Mouse (Mus musculus) myocyte (in vitro differentiated cells): ENCODE data around the gene Fam217b. TPM values are rescaled to one million over a fixed set of nuclear protein-coding genes. Genes with fewer than 3 reads are reported as not detected.
A peak's percentile ranks its signal among the peaks of the same experiment; 100 is the strongest.

Experiments used
- H3K27me3 ChIP-seq: one replicate; pipeline ENCODE4 v1.6.1; 2011; ENCODE audit not compliant: control insufficient read depth, insufficient read depth, insufficient read length
- H3K36me3 ChIP-seq: one replicate; pipeline ENCODE4 v1.6.1; 2011; ENCODE audit not compliant: control insufficient read depth, insufficient read depth
- H3K4me2 ChIP-seq: one replicate; pipeline ENCODE4 v1.6.1; 2011; ENCODE audit warnings: low read depth, control low read depth
- H3K4me3 ChIP-seq: one replicate; pipeline ENCODE4 v1.5.1; 2011; ENCODE audit warnings: mild to moderate bottlenecking, control low read depth, moderate library complexity
- H3K79me2 ChIP-seq: one replicate; pipeline ENCODE4 v1.6.1; 2011; ENCODE audit not compliant: control insufficient read depth, insufficient read depth
- H3ac ChIP-seq: one replicate; pipeline ENCODE4 v1.6.1; 2011; ENCODE audit not compliant: control insufficient read depth, insufficient read length
- CEBPB ChIP-seq: IDR thresholded peaks from 2 replicates; pipeline ENCODE4 v1.6.1; 2011; ENCODE audit warnings: mild to moderate bottlenecking, moderate library complexity; ENCODE audit not compliant: poor library complexity, insufficient read depth, severe bottlenecking
- E2F4 ChIP-seq: IDR thresholded peaks from one replicate; pipeline ENCODE4 v1.6.1; 2011; ENCODE audit warnings: mild to moderate bottlenecking, control low read depth, moderate library complexity; ENCODE audit not compliant: insufficient read depth
- MAX ChIP-seq: IDR thresholded peaks from one replicate; pipeline ENCODE4 v1.6.1; 2011; ENCODE audit warnings: low read depth, mild to moderate bottlenecking, control low read depth
- MYOD1 ChIP-seq, 3 experiments: IDR thresholded peaks; one replicate each; pipeline ENCODE4 v1.6.1; 2011; ENCODE audit warnings: control low read depth in 2 of 3, low read depth in 2 of 3, mild to moderate bottlenecking in 2 of 3, moderate library complexity in 1 of 3; ENCODE audit not compliant: insufficient read length in 2 of 3, control insufficient read depth in 1 of 3
- MYOG ChIP-seq, 3 experiments: IDR thresholded peaks; one replicate each; pipeline ENCODE4 v1.6.1; 2011; ENCODE audit warnings: control low read depth in 2 of 3, low read depth in 2 of 3, mild to moderate bottlenecking in 2 of 3; ENCODE audit not compliant: insufficient read length in 2 of 3, control insufficient read depth in 1 of 3, insufficient read depth in 1 of 3
- POLR2A ChIP-seq: IDR thresholded peaks from one replicate; pipeline ENCODE4 v1.6.1; 2011; ENCODE audit warnings: low read depth, mild to moderate bottlenecking, control low read depth, moderate library complexity; ENCODE audit not compliant: insufficient read length
- POLR2AphosphoS2 ChIP-seq: IDR thresholded peaks from one replicate; pipeline ENCODE4 v1.6.1; 2011; ENCODE audit warnings: low read depth, control low read depth; ENCODE audit not compliant: insufficient read length
- REST ChIP-seq: IDR thresholded peaks from one replicate; pipeline ENCODE4 v1.6.1; 2011; ENCODE audit warnings: mild to moderate bottlenecking, control low read depth, moderate library complexity; ENCODE audit not compliant: insufficient read depth, insufficient read length
- SRF ChIP-seq: IDR thresholded peaks from one replicate; pipeline ENCODE4 v1.6.1; 2011; ENCODE audit warnings: low read depth; ENCODE audit not compliant: control insufficient read depth, insufficient read length
- TCF12 ChIP-seq: IDR thresholded peaks from one replicate; pipeline ENCODE4 v1.6.1; 2011; ENCODE audit warnings: mild to moderate bottlenecking, control low read depth; ENCODE audit not compliant: poor library complexity, insufficient read depth, severe bottlenecking
- TCF3 ChIP-seq: IDR thresholded peaks from one replicate; pipeline ENCODE4 v1.6.1; 2011; ENCODE audit warnings: low read depth, control low read depth; ENCODE audit not compliant: insufficient read length
- USF1 ChIP-seq: IDR thresholded peaks from one replicate; pipeline ENCODE4 v1.6.1; 2011; ENCODE audit warnings: low read depth, mild to moderate bottlenecking, control low read depth, moderate library complexity
- polyA plus RNA-seq: library from polyadenylated mRNA; unstranded; fragments of >200 nt; fragmentation: generic; extraction: Trizol; gene quantifications from one replicate; pipeline ENCODE4 v1.2.1, GENCODE M21; 2012; ENCODE audit warnings: missing spikeins

The Fam217b gene
- 0.01 TPM for polyA plus RNA-seq

DNA sequence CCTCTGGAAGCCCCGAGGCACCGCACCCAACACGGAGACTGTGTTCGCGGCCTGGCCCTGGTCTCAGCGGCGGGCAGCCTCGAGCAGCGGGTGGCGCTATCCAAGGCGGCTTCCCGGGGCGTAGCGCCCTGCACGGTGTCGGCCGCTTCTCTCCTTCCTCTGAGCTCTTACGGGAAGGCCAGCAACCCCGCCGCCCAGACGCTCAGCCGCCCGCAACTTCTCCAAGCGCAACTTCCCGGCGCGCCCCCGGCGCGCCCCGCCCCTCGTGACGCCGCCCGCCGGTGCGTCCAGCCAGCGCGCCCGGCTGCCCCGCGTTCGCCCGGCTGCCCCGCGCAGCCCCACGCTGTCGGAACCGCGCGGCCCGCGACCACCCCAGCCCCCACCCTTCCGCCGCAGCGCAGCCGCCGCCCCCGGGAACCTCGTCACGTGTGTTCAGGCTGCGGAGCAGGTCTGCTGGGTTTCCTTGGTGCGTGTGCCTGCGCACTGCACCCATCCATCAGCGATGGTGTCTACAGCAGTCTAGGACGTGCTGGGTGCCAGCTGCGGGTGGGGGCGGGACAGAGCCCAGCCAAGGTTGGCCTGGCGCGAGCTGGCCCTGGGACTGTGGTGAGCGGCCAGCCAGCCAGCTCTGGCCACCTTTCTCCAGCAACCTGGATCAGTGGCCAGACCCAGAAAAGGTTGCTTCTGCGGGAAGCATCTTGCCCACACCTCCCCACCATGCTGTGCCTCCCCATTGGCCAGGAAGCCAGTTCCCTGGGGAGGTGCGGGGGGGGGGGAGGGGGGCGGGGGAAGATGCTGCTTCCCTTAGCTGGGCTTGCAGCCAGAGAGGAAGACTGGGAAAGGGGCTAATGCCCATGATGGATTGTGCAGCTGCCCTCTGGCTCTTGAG lies at the start of gene Fam217b, which contains the start of gene Ppp1r3d:
Gene Fam217b (plus strand): TSS at position 264 of the 889 bp plus-strand sequence.
Gene Ppp1r3d (minus strand): TSS at position 212 of the 889 bp plus-strand sequence.
- no peak for TF ChIP-seq SRF
- no peaks in the 10 kb centered on the region for H3K36me3 ChIP-seq
- H3K27me3 ChIP-seq, result no peaks in the 10 kb centered on the region

DNA sequence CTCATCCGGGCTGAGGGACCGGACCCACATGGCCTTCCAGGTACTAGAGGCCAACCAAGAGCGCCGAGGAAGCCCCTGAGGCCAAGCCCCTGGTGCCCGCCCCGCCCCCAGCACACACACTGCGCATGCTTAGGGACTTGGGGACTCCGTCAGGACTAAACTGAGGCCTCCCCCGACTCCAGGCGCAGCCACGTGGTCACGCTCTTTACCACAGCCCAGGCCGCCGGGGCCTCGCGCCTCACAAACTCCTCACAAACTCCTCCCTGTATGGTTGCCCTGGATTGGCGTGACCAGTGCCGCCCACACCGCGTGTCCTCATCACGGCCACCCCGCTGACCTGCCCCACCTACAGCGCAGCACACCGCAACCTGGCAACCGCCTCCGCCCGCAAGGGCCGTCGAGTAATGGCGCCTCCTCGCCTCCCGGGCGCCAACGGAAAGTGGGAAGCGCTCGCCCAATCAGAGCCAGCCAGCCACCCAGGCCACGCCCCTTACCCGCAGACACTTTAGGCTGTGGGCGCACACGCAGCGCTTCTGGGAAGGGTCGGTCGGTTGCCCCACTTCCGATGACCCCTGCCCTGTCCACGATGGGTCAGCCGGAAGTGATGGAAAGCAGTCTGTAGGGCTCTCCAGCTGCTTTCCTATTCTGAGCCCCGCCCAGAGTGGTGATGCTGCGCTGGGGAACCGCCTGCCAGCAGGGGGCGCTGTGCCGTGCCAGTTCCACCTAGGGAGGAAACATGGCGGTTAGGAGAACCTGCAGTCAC lies 7.1 kb upstream of the Fam217b start, which contains the start of gene Sycp2:
Gene Sycp2 (minus strand): TSS at position 633 of the 763 bp plus-strand sequence.
- Histone ChIP-seq H3K27me3 (no peaks in the 10 kb centered on the region), H3ac (no peak within 1 kb of the TSS), H3K36me3 (no peaks in the 10 kb centered on the region), H3K4me2 (no peak within 1 kb of the TSS), H3K79me2 (no peaks in the 10 kb centered on the region), H3K4me3 (no peak within 1 kb of the TSS)
- TF ChIP-seq E2F4, result no peak
- no peak for TF ChIP-seq MAX
- no peak for TF ChIP-seq MYOG (IDR thresholded peaks at IDR 0.05; ENCODE audit: control insufficient read depth in 1 of 3, insufficient read depth in 1 of 3, insufficient read length in 2 of 3, low read depth in 2 of 3)
- TF ChIP-seq MYOD1 (IDR thresholded peaks at IDR 0.05; ENCODE audit: control insufficient read depth in 1 of 3, insufficient read length in 2 of 3, low read depth in 2 of 3), result no peak
- TF ChIP-seq TCF12, result no peak
- no peak for TF ChIP-seq TCF3
- no peak for TF ChIP-seq SRF
- no peak for TF ChIP-seq CEBPB

More for the DNA sequence above, at the start of gene Fam217b, which contains the start of gene Ppp1r3d:
- no peak within 1 kb of the TSS for H3K4me3 ChIP-seq
- no peak within 1 kb of the TSS for H3ac ChIP-seq
- no peak within 1 kb of the TSS for H3K4me2 ChIP-seq
- no peaks in the 10 kb centered on the region for H3K79me2 ChIP-seq

DNA sequence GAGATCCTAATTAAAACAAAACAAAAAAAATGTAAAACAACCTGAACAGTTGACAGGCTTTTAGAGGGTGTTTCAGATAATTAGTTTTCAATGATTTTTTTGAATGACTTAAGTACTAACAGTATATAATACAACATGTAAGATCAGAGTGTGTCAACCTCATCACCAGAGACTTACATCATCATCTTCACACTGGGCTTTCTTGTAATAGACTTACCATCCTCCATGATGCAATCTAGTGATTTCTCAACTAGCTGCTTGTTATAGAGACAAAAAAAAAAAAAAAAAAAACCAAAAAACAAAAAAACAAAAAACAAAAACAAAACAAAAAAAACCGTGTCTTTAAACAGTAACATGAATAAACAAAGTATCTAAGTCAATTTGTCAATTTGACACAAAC lies 5.3 kb upstream of the Fam217b start:
- Histone ChIP-seq H3K36me3 (no peaks in the 10 kb centered on the region), H3K4me2 (no peak overlapping the region), H3K27me3 (no peaks in the 10 kb centered on the region), H3ac (no peak overlapping the region), H3K4me3 (no peak overlapping the region), H3K79me2 (no peaks in the 10 kb centered on the region)
- no peak for TF ChIP-seq REST
- no peak for TF ChIP-seq MAX
- no peak for TF ChIP-seq TCF12
- no peak for TF ChIP-seq POLR2AphosphoS2
- TF ChIP-seq POLR2A, result no peak
- TF ChIP-seq MYOD1 (IDR thresholded peaks at IDR 0.05; ENCODE audit: control insufficient read depth in 1 of 3, insufficient read length in 2 of 3, low read depth in 2 of 3), result no peak
- no peak for TF ChIP-seq TCF3
- no peak for TF ChIP-seq USF1

DNA sequence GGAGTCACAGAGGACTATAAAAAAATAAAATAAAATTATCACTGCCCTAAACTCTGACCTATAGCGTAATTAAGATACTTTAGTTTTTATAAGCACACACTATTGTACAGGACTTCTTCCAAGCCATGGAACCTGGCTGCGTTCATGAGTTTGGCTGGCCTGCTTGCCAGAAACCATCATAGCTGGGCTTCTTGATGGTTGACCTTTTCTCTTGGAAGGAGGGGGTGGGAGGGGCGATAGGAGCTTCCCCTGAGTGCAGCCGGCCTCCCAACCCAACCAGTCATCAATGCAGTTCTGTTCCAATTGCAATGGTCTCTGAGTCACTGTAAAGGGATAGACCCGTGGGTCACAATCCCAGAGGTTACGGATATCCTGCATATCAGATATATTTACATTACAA lies 4.0 kb upstream of the Fam217b start:
- no peaks in the 10 kb centered on the region for H3K79me2 ChIP-seq
- H3K4me3 ChIP-seq, result no peak overlapping the region
- H3K27me3 ChIP-seq, result no peaks in the 10 kb centered on the region
- no peak for TF ChIP-seq POLR2A
- no peak for TF ChIP-seq MYOD1 (IDR thresholded peaks at IDR 0.05; ENCODE audit: control insufficient read depth in 1 of 3, insufficient read length in 2 of 3, low read depth in 2 of 3)
- no peak for TF ChIP-seq TCF3
- TF ChIP-seq REST, result no peak
- TF ChIP-seq POLR2AphosphoS2, result no peak
- no peak for TF ChIP-seq CEBPB
- no peak for TF ChIP-seq SRF
- TF ChIP-seq E2F4, result no peak
- TF ChIP-seq USF1, result no peak
- no peak for TF ChIP-seq MYOG (IDR thresholded peaks at IDR 0.05; ENCODE audit: control insufficient read depth in 1 of 3, insufficient read depth in 1 of 3, insufficient read length in 2 of 3, low read depth in 2 of 3)
- no peak for TF ChIP-seq MAX
- no peak for TF ChIP-seq TCF12
- no peak overlapping the region for H3K4me2 ChIP-seq
- H3K36me3 ChIP-seq, result no peaks in the 10 kb centered on the region
- H3ac ChIP-seq, result no peak overlapping the region

DNA sequence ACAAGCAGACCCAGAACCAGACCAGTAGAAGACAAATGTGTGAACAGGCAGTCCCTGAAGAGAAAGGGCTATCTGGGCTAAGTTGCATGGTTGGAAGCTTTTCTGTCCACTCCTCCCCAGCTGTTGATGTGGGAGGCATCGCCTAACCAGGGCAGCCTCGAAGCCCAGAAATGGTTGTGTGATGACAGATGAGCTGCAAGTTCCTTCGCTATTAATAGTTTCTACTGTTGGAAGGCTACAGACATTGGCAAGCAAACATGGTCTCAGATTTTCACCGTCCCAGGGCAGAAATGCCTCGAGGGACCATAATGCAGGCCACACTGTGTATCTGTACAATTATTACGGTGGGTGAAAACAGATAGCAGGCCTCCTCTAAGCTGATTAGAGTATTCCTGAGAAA lies 1.7 kb upstream of the Fam217b start:
- H3K4me3 ChIP-seq, result no peak overlapping the region

More for the DNA sequence above, 1.7 kb upstream of the Fam217b start:
- H3K4me2 ChIP-seq, result no peak overlapping the region
- TF ChIP-seq MYOD1 (IDR thresholded peaks at IDR 0.05; ENCODE audit: control insufficient read depth in 1 of 3, insufficient read length in 2 of 3, low read depth in 2 of 3) (peak in 1 of 3 experiments; percentile 14), TCF3 (no peak)
- no peaks in the 10 kb centered on the region for H3K27me3 ChIP-seq
- no peaks in the 10 kb centered on the region for H3K79me2 ChIP-seq
- no peaks in the 10 kb centered on the region for H3K36me3 ChIP-seq
- no peak overlapping the region for H3ac ChIP-seq
